Mouse (Mus musculus) heart, embryonic 14.5 days (tissue): Measurements from ENCODE around the gene Klhl9. TPM values are rescaled to one million over a fixed set of nuclear protein-coding genes. Genes with fewer than 3 reads are reported as not detected.
"Not testable (repeated sequence)": the region's sequence is repeated elsewhere in the genome, so short reads cannot be mapped to it uniquely, and the experiment has no call there.

ENCODE experiments used
- ATAC-seq: fragments of 200-750 bp; cut with Nextera tagmentation; 2 replicates; pipeline ENCODE4 v1.8.0; 2017; ENCODE audit warnings: low read depth, moderate TSS enrichment; ENCODE audit not compliant: insufficient number of reproducible peaks, insufficient read depth, low FRiP score
- H3K27ac ChIP-seq, 2 experiments: fragments of 200-500 bp in 1 of 2; fragments of 300-500 bp in 1 of 2; sonication (generic) in 1 of 2; replicated peaks in 1 of 2; 2 replicates each; pipeline ENCODE4 v1.5.1; 2012 to 2014; ENCODE audit warnings: low read depth in 2 of 2, low read length in 2 of 2, control low read depth in 1 of 2, mild to moderate bottlenecking in 1 of 2, mixed read lengths in 1 of 2; ENCODE audit not compliant: control insufficient read depth in 1 of 2, insufficient read depth in 1 of 2
- H3K27me3 ChIP-seq: fragments of 300-500 bp; sonication (generic); 2 replicates; pipeline ENCODE4 v1.6.1; 2014; ENCODE audit warnings: mild to moderate bottlenecking, low read length, control low read depth; ENCODE audit not compliant: control insufficient read depth, insufficient read depth
- H3K36me3 ChIP-seq: fragments of 300-500 bp; sonication (generic); 2 replicates; pipeline ENCODE4 v1.6.1; 2014; ENCODE audit warnings: mild to moderate bottlenecking, control low read depth, low read length, mixed read lengths; ENCODE audit not compliant: control insufficient read depth, insufficient read depth
- H3K4me1 ChIP-seq, 2 experiments: fragments of 200-500 bp in 1 of 2; fragments of 300-500 bp in 1 of 2; sonication (generic) in 1 of 2; 2 replicates each; pipeline ENCODE4 v1.6.1; 2012 to 2014; ENCODE audit warnings: low read length in 2 of 2, control low read depth in 1 of 2, mixed read lengths in 1 of 2; ENCODE audit not compliant: control insufficient read depth in 2 of 2, insufficient read depth in 2 of 2
- H3K4me2 ChIP-seq: fragments of 300-500 bp; sonication (generic); 2 replicates; pipeline ENCODE4 v1.6.1; 2014; ENCODE audit warnings: mild to moderate bottlenecking, low read length
- H3K4me3 ChIP-seq, 2 experiments: fragments of 200-500 bp in 1 of 2; fragments of 300-500 bp in 1 of 2; sonication (generic) in 1 of 2; 2 replicates each; pipeline ENCODE4 v1.5.1; 2012 to 2014; ENCODE audit warnings: low read length in 2 of 2, mild to moderate bottlenecking in 2 of 2, control low read depth in 1 of 2, low read depth in 1 of 2, moderate library complexity in 1 of 2; ENCODE audit not compliant: control insufficient read depth in 1 of 2, insufficient read depth in 1 of 2
- H3K9ac ChIP-seq: fragments of 300-500 bp; sonication (generic); 2 replicates; pipeline ENCODE4 v1.6.1; 2014; ENCODE audit warnings: mild to moderate bottlenecking, low read length
- H3K9me3 ChIP-seq: fragments of 300-500 bp; sonication (generic); 2 replicates; pipeline ENCODE4 v1.6.1; 2016; ENCODE audit warnings: low read length, control low read depth; ENCODE audit not compliant: control insufficient read depth
- WGBS: fragments of 180-500 bp; shearing (Covaris S2); extraction: QIAGEN DNeasy Blood & Tissue Kit; methylation state at CpG from one replicate; pipeline ENCODE4 v1.1.7; 2014; 5-methylcytosine and 5-hydroxymethylcytosine counted together
- polyA plus RNA-seq: library from polyadenylated mRNA; unstranded; fragments of >200 nt; fragmentation: Nextera tagmentation; extraction: Ambion mirVana; gene quantifications from 2 replicates; pipeline ENCODE4 v1.2.1, GENCODE M21; 2014

The Klhl9 gene
- polyA plus RNA-seq: 105 and 108 TPM in 2 replicates

DNA sequence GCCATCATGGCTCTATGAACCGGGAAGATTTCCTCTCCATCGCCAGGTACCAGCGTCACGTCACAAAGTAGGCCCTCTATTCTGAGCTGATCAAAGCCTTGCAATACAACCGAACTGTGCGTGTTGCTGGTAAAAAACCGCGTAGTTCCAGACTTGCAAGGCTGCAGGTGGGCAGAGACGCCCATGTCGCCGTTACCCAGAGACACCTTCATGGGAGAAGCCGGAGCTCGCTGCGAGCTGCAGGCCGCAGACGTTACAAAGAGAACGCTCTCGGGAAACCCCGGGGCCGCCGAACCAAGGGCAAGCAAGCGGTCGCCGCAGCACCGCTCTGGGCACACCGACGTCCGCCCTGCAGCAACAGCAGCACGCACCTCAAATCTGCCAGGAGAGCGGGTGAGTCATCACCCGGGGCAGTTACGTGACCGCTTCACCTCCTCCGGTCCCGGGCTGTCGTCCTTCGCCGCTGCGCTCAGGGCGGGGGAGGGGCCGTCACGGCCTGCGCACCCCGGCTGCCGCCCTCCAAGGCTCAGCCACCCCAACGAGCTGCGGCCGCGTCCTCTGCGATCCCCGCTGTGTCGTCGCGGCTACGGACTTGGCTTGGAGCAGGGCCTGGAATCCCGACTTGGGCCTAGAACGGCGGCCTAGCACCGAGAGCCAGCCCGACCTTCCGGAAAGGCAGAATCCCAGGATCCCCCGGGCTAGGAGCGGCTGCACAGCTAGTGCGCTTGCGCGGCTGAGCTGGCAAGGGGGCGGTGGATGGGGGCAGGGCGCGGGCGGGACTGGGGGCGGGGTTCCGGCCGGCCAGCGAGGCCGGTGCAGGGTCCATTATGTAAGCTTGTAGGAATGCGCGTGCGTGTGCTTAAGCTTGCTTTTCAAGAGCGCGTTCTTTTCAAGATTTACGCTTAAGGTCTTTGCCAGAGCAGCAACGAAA is at the start of gene Klhl9, which contains the start of gene Gm26566:
Gene Klhl9, minus strand, starts transcription at position 675 of the 931 bp plus-strand sequence.
Gene Gm26566, plus strand, starts transcription at position 15 of the 931 bp plus-strand sequence.
- Histone ChIP-seq H3K4me3 (peak within 1 kb of the TSS; percentile 89 to 97), H3K9me3 (no peaks in the 10 kb centered on the region), H3K9ac (peak within 1 kb of the TSS; percentile 98), H3K27me3 (no peaks in the 10 kb centered on the region), H3K4me2 (peak within 1 kb of the TSS; percentile 77), H3K27ac (peak within 1 kb of the TSS; percentile 98 to 99), H3K36me3 (peaks cover 32% of the 10 kb centered on the region), H3K4me1 (peaks cover 5 to 20% of the 10 kb centered on the region in 2 experiments)
- WGBS: under 1% methylated on average over 81 of the region's 82 CpGs
- ATAC-seq: peak; percentile 97

DNA sequence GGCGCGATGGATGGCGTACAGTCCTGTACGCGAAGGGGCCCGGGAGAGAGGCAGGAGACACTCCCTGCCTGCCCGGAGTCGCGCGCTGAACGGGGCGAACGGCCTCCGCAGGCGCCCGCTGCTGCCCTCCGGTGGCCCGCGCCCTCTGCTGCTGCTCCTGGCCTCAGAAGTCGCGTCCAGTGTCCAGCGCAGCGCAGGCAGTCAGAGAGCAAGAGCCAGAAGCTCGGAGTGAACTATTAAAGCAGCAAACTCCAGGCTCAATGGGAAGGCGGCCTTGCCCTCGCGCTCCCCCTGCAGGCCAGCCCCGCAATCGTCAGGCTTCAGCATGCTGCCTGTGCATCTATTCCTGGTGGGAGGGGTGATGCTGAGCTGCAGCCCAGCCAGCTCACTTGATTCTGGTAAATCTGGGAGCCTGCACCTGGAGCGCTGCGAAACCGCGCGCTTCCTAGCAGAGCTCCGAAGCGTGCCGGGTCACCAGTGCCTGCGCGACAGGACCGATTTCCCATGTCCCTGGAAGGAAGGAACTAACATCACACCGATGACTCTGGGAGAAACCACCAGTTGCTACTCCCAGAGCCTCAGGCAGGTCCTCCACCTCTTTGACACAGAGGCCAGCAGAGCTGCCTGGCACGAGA is 41.2 kb upstream of the Klhl9 start:
- peak overlapping the region; percentile 14 to 32; a peak in 3 of 4 replicates for H3K4me3 ChIP-seq
- not testable (repeated sequence) for H3K27me3 ChIP-seq, H3K9ac ChIP-seq, H3K4me1 ChIP-seq, ATAC-seq, H3K9me3 ChIP-seq, H3K36me3 ChIP-seq
- H3K27ac ChIP-seq: peak overlapping the region in 1 of 2 experiments; percentile 68; a peak in 3 of 4 replicates
- H3K4me2 ChIP-seq: peak overlapping the region; percentile 44
- WGBS: 4% methylated on average over 28 of the region's 42 CpGs

DNA sequence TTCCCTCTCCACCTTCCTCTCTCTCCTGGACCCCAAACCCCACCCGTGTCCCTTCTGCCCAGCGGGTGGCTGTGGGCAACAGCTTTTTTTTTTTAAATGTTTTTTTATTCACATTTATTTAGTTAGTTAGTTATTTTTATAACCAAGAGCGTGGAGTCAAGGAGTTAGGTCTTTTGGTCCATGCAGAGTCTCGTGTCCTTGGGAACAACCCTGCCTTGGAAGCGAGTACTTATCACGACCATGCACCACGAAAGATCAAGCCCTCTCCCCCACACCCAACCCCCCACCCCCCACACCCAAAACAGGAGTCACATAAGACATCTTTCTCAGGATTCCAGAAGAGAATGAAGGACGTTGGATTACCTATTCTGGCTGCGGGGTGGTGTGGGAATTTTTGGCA is 40.1 kb upstream of the Klhl9 start:
- not testable (repeated sequence) for ATAC-seq, H3K27me3 ChIP-seq, H3K36me3 ChIP-seq, H3K4me2 ChIP-seq, H3K4me3 ChIP-seq, H3K4me1 ChIP-seq, H3K27ac ChIP-seq, H3K9ac ChIP-seq, H3K9me3 ChIP-seq
- 48% methylated on average over 7 of the region's 9 CpGs for WGBS

DNA sequence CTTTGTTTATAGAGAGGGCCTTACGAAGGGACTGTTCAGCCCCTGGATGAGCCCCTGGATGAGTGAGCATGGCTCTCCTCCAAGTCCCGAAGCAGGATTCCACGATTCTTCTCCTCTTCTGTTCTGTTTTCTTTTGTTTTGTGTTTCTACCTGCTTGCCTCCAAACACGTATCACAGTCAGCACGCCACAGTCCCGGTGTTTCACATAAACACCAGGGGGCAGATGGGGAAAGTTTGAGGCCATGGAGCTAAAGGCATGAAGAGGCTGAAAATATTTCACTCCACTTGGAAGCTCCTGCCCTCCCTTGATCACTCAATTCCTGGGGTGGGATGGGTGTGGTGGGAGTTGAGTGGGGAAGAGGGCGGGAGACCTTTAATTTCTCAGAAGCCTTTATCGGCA is 39.5 kb upstream of the Klhl9 start:
- not testable (repeated sequence) for H3K36me3 ChIP-seq, H3K4me3 ChIP-seq, ATAC-seq, H3K4me1 ChIP-seq, H3K9ac ChIP-seq, H3K9me3 ChIP-seq, H3K27ac ChIP-seq, H3K27me3 ChIP-seq, H3K4me2 ChIP-seq
- WGBS: 67% methylated on average over 6 of the region's 8 CpGs

DNA sequence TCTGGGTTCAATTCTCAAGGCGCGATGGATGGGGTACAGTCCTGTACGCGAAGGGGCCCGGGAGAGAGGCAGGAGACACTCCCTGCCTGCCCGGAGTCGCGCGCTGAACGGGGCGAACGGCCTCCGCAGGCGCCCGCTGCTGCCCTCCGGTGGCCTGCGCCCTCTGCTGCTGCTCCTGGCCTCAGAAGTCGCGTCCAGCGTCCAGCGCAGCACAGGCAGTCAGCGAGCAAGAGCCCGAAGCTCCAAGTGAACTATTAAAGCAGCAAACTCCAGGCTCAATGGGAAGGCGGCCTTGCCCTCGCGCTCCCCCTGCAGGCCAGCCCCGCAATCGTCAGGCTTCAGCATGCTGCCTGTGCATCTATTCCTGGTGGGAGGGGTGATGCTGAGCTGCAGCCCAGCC is 38.2 kb upstream of the Klhl9 start:
- H3K4me3 ChIP-seq: peak overlapping the region; percentile 24 to 42; a peak in 3 of 4 replicates
- WGBS: 0% methylated on average over 22 of the region's 28 CpGs
- H3K9ac ChIP-seq, H3K36me3 ChIP-seq, H3K27me3 ChIP-seq, ATAC-seq, H3K9me3 ChIP-seq, H3K4me1 ChIP-seq: not testable (repeated sequence)
- peak overlapping the region; percentile 41 for H3K4me2 ChIP-seq
- H3K27ac ChIP-seq: peak overlapping the region; percentile 66 to 73

DNA sequence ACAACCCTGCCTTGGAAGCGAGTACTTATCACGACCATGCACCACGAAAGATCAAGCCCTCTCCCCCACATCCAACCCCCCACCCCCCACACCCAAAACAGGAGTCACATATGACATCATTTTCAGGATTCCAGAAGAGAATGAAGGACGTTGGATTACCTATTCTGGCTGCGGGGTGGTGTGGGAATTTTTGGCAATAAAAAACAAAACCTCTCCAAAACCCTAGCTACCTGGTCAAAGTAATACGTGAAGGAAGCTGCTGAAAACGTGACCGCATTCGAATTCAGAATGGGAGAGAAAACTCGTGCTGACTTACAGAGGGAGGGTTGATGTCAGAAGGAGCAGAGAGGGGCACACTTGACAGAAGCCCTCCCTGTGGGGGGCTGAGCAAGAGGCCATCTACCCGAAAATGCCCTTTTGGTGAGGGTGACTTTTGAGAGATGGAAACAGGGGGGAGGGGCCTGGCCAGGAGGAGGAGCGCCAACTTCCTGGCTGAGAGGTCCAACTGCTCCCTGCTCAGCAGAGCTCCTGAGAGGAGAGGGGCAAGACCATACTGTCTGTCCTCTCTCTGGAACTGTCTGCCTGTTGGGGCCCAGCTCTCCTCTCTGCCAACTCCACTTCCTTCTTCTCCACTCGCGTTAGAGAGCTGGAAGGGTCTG is 37.5 kb upstream of the Klhl9 start, which contains the start of gene Gm13283:
Gene Gm13283, plus strand, starts transcription at position 510 of the 659 bp plus-strand sequence.
- H3K4me1 ChIP-seq, H3K9me3 ChIP-seq, H3K36me3 ChIP-seq, H3K9ac ChIP-seq, ATAC-seq, H3K27me3 ChIP-seq: not testable (repeated sequence)
- Histone ChIP-seq H3K27ac (peak within 1 kb of the TSS; percentile 66 to 73), H3K4me3 (peak within 1 kb of the TSS; percentile 24 to 42; a peak in 3 of 4 replicates), H3K4me2 (peak within 1 kb of the TSS; percentile 41)
- 12% methylated on average over 6 of the region's 14 CpGs for WGBS

DNA sequence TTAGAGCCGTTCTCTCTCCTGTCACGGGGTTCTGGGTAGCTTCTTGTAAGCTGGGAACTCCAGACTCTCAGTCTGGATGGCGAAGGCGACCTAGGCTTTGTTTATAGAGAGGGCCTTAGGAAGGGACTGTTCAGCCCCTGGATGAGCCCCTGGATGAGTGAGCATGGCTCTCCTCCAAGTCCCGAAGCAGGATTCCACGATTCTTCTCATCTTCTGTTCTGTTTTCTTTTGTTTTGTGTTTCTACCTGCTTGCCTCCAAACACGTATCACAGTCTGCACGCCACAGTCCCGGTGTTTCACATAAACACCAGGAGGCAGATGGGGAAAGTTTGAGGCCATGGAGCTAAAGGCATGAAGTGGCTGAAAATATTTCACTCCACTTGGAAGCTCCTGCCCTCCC is 36.5 kb upstream of the Klhl9 start:
- not testable (repeated sequence) for H3K36me3 ChIP-seq

More for the DNA sequence above, 36.5 kb upstream of the Klhl9 start:
- H3K9ac ChIP-seq, H3K4me3 ChIP-seq, H3K27ac ChIP-seq, H3K4me1 ChIP-seq, ATAC-seq, H3K27me3 ChIP-seq, H3K9me3 ChIP-seq, H3K4me2 ChIP-seq: not testable (repeated sequence)
- 87% methylated on average over 7 of the region's 9 CpGs for WGBS
